Mouse (Mus musculus): ENCODE measurements at regions not wholly inside any gene's neighbourhood (a gene's known extent, or its start where the extent isn't known, plus 50 kb on each side); places are given as distances from the start of the nearest gene placed in this dataset.
A peak's percentile ranks its signal among the peaks of the same experiment; 100 is the strongest.

GRCm38 (mm10) chr16:49278478-49278877 is 221.2 kb downstream of the Myh15 start:
- peak; percentile 57 to 80 for DNase-seq

- peak in 1 of 2 experiments; percentile 24 for DNase-seq
Observed at GRCm38 (mm10) chr16:49288096-49288714, 230.9 kb downstream of the Myh15 start.

GRCm38 (mm10) chr16:49289200-49290079 is 232.2 kb downstream of the Myh15 start:
- peak; percentile 51 to 68 for DNase-seq

- DNase-seq: no peak
Observed at GRCm38 (mm10) chr16:49303612-49304307, 246.5 kb downstream of the Myh15 start.

GRCm38 (mm10) chr16:49304354-49304753 is 247.1 kb downstream of the Myh15 start:
- no peak for DNase-seq

GRCm38 (mm10) chr16:49317061-49317460 is 259.8 kb downstream of the Myh15 start:
- DNase-seq: no peak

GRCm38 (mm10) chr16:49319047-49319678 is 261.9 kb downstream of the Myh15 start:
- DNase-seq: peak in 1 of 2 experiments; percentile 6

- no peak for DNase-seq
Observed at GRCm38 (mm10) chr16:49319774-49320173, 262.5 kb downstream of the Myh15 start.

GRCm38 (mm10) chr16:49321951-49322350 is 264.7 kb downstream of the Myh15 start:
- no peak for DNase-seq

GRCm38 (mm10) chr16:49330725-49331386 is 273.6 kb downstream of the Myh15 start:
- DNase-seq: no peak

- peak in 1 of 2 experiments; percentile 7 for DNase-seq
Observed at GRCm38 (mm10) chr16:49332107-49332722, 274.9 kb downstream of the Myh15 start.

- peak; percentile 15 to 22 for DNase-seq
Observed at GRCm38 (mm10) chr16:49335916-49336315, 278.6 kb downstream of the Myh15 start.

GRCm38 (mm10) chr16:49337948-49338347 is 280.7 kb downstream of the Myh15 start:
- no peak for DNase-seq

- DNase-seq: no peak
Observed at GRCm38 (mm10) chr16:49358404-49358803, 301.1 kb downstream of the Myh15 start.

GRCm38 (mm10) chr16:49361731-49362130 is 304.4 kb downstream of the Myh15 start:
- DNase-seq: no peak

- peak in 1 of 2 experiments; percentile 7 for DNase-seq
Observed at GRCm38 (mm10) chr16:49369450-49369849, 312.2 kb downstream of the Myh15 start.

GRCm38 (mm10) chr16:49375108-49375507 is 317.8 kb downstream of the Myh15 start:
- DNase-seq: no peak

- DNase-seq: no peak
Observed at GRCm38 (mm10) chr16:49378917-49379473, 320.0 kb upstream of the Ift57 start.

- no peak for DNase-seq
Observed at GRCm38 (mm10) chr16:49388135-49388534, 310.9 kb upstream of the Ift57 start.

- no peak for DNase-seq
Observed at GRCm38 (mm10) chr16:49407956-49408795, 290.9 kb upstream of the Ift57 start.

GRCm38 (mm10) chr16:49409235-49409634 is 289.8 kb upstream of the Ift57 start:
- no peak for DNase-seq
